Mouse (Mus musculus) fat pad, adult 2 months (tissue): Measurements from ENCODE around the gene Pwwp2a.

ENCODE experiments used
- DNase-seq: peaks from one replicate; pipeline ENCODE4 v3.0.0-alpha.2; 2011; ENCODE audit warnings: low read depth, low spot score; ENCODE audit errors: extremely low read depth

Pwwp2a gene

DNA sequence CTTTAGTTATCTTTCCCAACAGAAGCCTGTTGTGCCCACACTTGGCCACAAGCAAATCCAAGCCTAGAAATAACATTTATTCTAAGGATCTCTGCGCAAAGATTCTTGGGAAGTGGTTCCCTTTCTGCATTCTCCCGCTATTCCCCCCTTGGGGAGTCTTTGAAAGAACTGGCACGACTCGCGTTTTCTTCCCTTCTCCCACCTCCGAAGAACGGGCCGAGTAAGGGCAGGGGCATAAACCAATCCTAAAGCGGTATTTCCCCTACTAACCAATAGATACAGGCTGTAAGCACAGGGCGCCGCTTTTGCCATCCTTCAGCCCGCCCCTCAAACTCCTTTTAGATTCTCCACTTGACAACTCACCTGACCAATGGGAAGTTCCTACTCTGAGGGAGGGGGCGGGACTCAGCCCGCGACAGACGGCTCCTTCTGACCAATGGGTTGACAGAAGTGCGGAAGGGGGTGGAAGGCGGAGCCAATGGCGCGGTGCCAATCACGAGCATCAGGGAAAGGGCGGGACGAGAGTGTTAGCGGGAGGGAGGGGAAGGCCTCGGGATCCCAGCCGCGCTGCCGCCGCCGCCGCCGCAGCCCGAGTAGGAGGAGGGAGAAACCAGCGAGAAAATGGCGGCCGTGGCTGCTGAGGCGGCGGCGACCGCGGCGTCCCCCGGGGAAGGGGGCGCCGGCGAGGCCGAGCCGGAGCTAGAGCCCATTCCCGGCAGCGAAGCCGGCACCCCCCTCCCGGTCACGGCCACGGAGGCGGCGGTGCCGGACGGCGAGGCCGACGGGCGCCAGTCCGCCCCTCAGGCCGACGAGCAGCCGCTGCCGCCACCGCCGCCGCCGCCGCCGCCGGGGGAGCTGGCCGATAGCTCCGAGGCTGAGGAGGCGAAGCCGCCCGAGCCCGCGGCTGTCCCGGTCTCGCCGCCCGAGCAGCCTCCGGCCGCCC lies at the start of gene Pwwp2a:
Gene Pwwp2a (plus strand): TSS at position 527 of the 943 bp plus-strand sequence.
- DNase-seq: peak; percentile 94

DNA sequence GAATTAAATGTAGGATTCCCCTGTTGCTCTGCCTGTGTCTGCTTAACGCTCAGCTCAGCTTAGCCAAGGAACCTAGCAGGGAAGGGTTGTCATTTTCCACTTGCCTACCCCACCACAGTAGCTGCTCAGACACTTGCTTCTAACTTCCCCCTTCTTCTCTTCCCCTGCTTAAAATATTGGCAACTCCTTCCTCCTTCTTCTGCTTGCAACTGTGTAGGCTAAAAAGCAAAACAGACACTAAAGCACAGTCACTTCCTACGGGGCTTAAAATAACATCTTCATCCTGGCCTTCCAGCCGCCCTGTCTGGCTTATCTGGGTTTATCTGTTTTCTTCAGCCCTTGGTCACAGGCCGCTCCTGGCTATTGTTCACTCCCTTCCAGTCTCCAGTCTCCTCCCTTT lies 49.2 kb upstream of the Pwwp2a start:
- no peak for DNase-seq

DNA sequence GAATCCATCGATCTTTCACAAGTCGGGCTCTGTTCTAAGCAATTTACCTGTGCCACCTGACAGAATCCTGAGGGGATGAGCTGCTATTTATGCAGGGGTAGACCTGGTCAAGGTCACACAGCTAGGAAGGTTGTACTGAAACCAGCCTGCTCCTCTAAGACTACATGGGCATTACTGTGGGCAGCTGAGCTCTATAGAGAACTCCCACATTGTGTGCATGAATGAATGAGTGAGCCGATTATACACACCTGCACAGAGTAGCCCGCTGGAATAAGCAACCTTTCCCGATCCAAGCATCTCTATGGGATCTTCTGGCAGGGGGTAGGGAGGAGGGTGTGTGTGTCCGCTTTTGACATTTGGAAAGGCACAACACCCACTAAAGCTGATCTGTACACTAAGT lies 48.6 kb upstream of the Pwwp2a start:
- no peak for DNase-seq

DNA sequence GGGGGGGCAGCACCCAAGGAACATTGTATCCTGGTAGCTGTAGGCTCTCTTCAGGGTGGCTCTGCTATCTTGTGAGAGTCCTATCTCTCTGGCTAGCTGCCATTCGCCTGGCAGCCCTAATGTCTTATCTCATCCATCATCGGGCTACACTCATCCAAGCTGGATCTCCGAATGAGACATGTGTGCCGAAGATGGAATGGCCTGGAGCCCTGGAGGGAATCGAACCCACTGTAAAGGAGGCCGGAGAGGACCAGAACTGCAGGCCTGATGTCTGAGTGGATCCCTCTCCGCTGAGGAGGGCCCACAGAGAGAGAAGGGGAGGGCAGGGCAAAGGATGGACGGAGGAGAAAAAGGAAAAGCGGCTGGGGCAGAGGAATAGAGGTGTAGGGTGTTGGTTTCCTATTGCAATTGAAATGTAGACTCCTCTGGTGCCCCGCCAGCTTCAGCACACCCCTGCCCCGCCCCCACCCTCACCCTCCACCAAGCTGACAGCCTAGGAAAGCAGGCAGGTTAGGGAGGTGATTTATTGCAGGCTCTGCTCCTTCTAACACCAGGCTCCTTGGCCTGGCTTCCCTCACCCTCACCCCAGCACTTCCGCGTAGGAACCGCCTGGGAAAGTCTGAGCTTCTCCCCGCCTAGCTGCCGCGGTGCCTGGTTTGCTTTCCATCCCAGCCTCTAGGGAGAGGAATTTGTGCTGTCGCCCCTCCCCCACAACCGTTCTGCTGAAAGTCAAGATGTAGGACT lies 48.0 kb upstream of the Pwwp2a start:
- no peak for DNase-seq

DNA sequence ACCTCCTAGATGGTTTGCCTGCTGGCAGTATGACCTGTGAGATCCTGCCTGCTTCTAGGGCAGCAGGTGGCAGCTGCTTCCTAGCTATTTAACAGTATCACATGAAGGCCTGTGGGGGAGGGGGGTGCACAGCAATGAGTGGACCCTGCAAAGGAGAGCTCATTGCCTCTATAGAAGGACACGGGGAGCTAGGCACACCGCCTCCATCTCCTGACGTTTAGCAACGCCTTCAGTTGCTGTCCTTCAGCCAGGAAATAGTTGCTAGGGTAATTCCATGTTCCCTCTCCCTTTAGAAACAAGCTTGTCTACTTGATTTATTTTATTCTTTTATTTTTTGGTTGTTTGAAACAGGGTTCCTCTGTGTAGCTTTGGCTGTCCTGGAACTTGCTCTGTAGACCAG lies 45.0 kb upstream of the Pwwp2a start:
- DNase-seq: no peak

DNA sequence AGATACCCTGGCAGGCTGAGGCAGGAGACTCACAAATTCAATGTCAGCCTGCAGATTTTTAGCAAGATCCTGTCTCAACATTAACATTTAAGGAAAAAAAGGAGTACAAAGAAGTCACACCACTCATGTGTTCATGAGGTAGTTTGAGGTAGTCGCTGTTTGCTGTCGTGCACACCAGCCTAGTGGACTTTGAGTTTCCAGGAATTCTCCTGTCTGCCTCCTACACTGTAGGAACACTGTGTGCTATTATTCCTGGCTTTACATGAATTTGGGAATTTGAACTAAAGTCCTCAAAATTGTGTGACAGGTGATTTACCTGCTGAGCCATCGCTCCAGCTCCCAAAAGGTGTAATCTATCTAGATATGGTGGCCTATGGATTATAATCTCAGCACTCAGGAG lies 43.3 kb upstream of the Pwwp2a start:
- no peak for DNase-seq

DNA sequence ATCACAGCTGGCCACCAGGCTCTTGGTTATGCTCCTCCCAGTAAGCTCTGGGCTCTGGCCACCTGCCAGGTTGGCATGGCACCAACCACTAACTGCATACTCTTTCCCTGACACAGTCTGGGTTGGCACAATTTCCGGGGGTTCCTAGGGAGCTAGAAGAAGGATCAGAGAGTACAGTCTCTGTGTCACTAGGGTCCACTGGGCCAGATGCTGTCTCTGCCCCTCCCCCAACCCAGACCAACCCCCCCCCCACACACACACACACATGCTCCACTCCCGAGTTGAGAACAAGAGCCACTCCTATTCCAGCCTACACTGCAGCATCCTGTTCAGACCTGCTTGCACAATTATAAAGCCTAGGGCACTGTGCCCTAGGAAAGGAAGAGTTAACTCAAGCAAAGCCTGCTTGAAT lies 38.6 kb upstream of the Pwwp2a start:
- DNase-seq: no peak

DNA sequence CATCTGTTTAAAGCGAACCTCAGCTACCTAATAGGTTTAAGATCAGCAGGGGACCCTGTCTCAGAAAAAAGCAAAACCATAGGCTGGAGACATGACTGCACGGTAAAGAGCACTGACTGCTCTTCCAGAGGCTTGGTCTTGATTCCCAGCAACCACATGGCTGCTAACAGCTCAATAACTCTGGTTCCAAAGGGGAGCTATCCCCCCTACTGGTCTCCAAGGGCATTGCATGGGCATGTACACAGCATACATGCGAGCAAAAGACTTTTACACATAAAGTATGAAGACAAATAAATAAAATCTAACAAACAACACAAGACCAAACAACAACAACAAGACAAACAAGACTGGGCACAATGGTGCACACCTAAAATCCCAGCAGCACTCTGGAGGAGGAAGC lies 36.5 kb upstream of the Pwwp2a start:
- DNase-seq: no peak

DNA sequence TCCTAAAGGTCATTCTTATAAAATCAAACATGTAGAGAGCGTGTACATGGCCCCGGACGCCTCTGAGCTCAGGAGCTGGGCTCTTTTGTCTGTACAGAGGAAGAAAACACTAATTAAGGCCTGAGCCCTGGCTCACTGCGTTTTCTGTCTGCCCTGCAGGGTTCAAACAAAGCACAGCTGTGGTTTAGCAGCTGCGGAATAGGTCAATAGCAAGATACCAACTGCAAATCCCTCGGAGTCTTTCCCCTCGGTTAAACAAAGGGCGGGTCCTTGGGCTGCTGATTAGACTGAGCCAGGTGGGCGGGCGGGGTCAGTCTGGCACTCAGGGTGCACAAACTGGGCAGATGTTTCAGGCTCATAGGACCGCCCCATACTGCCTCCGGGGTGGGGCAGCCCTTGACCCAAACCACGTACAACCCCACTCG lies 28.7 kb upstream of the Pwwp2a start:
- no peak for DNase-seq

DNA sequence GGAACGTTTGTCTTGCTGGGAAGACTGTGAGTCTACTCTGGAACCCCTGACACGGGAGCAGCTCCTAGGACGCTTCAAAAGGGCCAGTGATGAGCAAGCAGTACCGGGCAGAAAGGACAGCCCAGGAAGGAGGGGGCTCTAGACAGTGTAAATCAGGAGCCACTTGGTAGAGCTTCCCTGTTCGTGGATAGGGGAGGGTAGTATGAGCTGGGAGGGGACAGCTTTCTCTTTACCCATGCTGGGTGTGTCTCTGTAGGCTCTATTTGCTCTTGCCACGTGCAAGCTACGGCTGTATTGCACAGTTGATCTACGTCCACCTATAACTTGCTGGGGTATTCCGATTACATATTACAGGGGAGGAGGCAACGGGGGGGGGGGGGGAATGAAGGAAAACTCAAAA lies 25.3 kb upstream of the Pwwp2a start:
- no peak for DNase-seq

DNA sequence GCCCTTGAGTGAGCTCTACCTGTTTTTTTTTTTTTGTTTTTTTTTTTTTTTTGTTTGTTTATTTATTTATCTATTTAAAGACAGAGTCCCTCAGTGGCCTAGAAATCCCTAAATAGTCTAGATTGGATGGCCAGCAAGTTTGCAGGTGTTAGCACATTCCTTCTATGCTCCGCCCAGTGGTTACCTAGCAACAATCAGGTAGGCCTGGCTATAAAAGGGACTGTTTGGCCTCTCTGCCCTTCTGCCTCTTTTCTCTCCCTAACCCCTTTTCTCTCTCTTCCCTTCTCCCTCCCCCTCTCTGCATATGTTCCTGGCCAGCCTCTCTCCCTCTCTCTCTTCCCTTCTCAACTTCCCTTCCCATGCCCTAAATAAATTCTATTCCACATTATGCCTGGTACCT lies 23.8 kb upstream of the Pwwp2a start:
- no peak for DNase-seq

DNA sequence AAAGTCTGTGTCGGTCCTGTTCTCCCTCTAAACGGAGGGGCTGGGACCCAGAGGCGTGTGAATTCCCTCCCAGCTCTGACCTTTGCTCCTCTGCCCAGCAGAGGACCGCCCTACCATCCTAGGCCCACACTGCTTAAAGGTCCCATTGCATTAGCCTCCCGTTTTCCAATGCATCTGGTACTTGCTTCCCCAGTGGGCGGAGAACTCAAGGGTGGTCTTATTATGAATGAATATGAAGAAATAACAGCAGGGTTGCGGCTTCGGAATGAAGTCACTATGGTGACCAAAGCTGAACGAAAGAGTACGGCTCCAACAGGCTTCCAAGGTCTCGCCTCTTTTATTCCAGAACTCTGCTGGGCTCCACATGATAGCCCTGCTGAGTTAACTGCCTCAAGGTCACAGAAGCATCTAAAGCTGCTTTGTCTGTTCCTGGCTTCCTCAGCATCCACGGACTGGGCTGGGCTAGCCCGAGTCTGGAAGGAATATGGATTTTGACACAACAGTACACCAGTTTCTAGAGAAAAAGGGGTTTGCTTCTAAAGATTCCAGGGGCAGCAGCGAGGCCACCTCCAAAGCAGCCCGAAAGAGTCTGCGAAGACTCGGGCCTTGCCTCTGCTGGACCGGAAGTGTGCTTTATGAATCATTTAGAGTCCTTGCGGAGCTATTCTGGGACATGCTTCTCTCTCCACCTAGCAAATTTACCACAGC lies 14.6 kb upstream of the Pwwp2a start:
- DNase-seq: no peak

DNA sequence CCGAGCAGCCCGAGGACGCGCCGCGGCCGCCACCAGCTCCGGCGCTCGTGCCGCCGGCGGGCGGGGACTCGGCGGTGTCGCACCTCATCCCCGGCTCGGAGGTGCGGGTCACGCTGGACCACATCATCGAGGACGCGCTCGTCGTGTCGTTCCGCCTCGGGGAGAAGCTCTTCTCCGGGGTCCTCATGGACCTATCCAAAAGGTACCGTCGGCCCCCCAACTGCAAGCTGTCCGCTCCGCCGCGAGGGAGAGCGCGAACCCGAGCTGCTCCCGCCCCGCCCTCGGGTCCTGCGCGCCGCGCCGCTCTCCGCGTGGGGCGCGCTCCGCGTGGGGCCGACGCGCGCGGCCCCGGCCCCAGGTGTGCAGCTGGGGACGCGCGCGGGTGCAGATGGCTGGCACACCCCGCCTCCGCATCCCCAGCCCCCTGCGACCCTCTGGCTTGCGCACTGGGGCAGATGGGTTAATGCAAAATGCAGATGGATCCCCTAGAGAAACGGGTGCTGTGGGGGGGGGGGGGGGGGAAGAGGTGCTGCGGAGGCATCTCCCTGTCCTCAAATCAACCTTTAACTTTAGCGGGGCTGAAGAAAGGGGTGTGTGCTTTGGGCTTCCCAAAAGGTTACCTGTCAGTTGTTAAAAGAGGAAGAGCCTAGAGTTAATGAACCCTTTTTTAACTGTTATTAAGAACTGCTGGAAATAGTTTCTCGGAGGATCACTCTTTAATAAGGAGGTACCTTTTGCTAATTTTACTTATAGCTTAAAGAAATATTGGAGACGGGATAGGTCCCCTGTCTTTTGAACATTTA lies 818 bp downstream of the Pwwp2a start:
- DNase-seq: no peak

DNA sequence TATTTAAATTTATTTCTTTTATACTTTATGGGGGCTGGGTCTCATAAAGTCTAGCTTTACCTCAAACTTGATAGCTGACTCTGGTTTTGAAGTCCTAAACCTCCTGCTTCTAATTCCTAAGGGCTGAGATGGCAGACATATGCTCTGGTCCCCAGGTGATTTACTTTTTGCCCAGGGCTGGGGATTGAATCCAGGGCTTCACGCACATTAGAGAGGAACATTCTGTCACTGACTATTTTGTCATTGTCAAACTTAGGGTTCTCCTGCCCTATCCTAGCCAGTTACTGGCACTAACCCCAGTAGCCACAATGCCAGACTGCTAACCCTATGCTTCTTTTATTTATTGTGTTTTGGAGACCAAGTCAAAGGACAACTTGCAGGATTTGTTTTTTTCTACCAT lies 7.1 kb downstream of the Pwwp2a start:
- no peak for DNase-seq

DNA sequence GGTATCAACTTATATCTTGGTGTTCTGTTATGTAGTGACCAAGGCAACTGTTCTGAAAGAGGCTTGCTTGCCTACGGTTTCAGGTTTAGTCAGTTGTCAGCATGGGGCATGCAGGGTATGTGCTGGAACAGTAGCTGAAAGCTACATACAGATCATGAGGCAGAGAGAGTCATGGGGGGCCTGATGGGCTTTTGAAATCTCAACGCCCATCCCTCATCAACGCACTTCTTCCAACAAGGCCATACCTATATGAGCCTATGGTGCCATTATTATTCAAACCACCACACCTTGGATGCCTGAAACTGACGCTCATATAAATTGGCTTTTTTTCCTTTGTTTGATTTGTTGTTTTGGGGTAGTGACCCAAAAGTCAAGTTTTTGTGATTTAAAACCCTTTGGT lies 14.8 kb downstream of the Pwwp2a start:
- no peak for DNase-seq

DNA sequence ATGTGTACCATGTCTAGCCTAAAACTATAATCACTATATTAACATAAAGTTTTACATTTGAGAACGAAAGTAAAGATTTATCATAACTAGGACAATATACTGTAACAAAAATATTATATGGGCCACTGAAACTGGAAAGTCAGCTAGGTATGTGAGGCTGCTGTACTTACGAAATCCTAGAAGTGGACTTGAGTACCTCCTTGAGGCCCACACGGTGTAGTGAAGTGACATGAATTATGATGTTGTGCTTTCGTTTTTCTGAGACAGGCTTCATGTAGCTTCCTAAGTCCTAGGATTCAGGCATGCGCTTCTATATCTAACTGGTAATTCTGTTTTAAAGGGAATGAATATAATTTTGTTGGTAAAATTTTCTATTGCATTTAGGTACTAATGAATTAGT lies 16.8 kb downstream of the Pwwp2a start:
- peak; percentile 3 for DNase-seq

DNA sequence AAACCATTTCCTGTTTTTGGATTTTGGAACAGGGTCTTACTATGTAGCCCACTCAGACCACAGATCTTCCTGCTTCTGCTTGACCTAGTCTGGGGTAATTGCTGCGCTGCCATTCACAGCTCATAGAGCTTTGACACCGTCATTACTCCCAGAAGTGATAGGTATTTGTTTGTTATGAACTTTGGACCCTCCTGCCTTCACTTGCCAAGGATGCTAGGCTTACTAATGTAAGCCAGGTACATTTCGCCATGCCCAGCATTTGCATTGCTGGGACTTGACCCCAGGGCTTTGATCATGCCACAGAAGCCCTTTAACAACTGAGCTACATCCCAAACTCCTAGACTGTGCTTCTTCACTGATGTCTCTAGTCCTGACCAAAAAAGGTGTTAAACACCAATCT lies 18.5 kb downstream of the Pwwp2a start:
- no peak for DNase-seq

DNA sequence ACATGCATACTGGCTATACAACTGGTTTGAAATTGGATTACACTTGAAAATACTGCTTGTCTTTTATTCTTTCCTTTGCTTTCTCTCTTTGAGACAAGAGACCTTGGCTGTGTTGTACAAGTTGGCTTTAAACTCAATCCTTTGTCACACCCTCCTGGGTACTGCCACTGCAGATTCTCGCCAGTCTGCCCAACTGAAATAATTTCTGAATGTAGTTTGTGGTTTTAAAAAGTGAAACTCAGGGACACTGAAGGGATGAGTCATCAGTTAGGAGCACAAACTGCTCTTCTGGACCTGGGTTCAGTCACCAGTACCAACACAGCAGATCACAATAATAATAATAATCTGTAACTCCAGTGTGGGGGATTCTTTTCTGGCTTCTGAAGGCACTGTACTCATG lies 21.8 kb downstream of the Pwwp2a start:
- DNase-seq: no peak

DNA sequence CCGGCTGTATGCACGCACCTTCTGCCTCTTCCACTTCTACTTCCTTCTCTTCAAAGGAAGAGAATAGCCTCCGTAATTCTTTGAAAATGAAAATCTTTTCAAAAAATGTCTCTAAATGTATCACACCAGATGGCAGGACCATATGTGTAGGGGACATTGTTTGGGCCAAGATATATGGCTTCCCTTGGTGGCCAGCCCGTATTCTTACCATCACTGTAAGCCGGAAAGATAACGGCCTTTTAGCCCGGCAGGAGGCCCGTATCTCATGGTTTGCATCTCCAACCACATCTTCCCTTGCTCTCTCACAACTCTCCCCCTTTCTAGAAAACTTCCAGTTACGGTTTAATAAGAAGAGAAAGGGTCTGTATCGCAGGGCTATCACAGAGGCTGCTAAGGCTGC lies 24.0 kb downstream of the Pwwp2a start:
- no peak for DNase-seq

DNA sequence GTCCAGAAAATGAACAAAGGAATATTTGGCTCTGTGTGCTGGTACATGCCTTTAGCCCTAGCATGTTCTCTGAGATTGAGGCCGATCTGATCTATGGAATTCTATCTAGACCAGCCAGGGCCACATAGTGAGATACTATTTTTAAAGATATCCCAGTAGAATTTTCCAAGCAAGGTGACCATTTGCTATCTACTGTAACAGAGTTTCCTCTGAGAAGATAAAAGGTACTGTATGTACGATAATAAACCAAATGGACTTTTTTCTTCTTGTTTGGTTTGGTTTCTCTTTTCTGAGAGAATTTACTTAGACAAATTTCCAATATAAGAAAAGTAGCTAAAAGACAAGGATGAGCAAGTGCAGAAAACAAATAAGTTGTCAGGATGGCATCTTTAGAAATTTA lies 26.6 kb downstream of the Pwwp2a start:
- no peak for DNase-seq

DNA sequence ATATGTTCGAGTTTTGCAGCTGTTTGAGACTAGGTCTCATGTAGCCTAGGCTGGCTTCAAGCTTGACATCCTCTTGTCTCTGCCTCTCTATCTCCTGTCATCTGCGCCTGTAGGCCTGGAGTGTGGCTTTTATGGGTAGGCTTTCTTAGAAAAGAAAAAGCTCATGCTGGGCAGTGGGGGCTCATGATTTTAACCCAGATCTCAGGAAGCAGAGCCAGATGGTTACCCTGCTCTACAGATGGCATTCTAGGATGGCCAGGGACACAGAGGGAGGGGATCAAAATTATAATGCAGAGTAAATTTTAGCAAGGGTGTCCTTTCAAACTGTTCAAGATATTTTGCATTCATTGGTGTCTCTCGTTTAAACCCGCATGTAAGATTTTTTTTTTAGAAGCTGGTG lies 30.4 kb downstream of the Pwwp2a start:
- DNase-seq: no peak
